Mouse (Mus musculus): Measurements from ENCODE around the gene Haghl. TPM values are rescaled to one million over a fixed set of nuclear protein-coding genes. Genes with fewer than 3 reads are reported as not detected.

The Haghl gene
- polyA plus RNA-seq, 2 experiments: 5.8 to 7.6 TPM

DNA sequence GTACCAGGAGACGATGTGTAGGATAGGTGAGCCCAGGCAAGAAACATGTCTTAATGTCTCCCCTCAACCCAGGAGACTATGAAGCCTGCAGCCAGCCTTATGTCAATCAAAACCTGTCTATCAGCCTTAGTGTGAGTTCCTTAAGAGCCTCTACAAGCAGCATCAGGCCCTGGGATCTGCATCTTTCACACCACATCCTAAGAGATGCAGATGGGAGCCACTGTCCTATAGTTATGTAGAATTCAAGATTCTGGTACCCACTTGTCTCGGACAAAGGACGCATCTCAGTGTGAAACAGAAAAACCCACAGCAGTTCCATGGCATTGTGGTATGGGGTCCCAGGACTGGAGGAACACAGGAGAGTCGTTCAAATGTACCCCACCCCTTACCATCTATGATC is 30.4 kb downstream of the Haghl start:
- no peak for TF ChIP-seq CTCF (IDR thresholded peaks at IDR 0.05; ENCODE audit: low read depth)
- Histone ChIP-seq H3K4me2 (ENCODE audit: low read depth) (no peak overlapping the region), H3K36me3 (replicated peaks; ENCODE audit: control insufficient read depth, insufficient read depth, low read depth) (no peaks in the 10 kb centered on the region), H3K9me3 (ENCODE audit: control insufficient read depth, low read length) (no peaks in the 10 kb centered on the region), H3K4me1 (replicated peaks; ENCODE audit: control insufficient read depth in 2 of 2, insufficient read depth in 2 of 2, low read length in 1 of 2) (no peaks in the 10 kb centered on the region), H3K4me3 (ENCODE audit: insufficient read depth in 1 of 2, low read depth in 2 of 2, low read length in 2 of 2) (no peak overlapping the region), H3K9ac (replicated peaks) (no peak overlapping the region), H3K27ac (no peak overlapping the region), H3K27me3 (ENCODE audit: control insufficient read depth, insufficient read depth, low read length) (no peaks in the 10 kb centered on the region)
- DNase-seq (ENCODE audit: low read depth in 3 of 3, low spot score in 3 of 3) (no peak), ATAC-seq (ENCODE audit: insufficient read depth) (no peak)
- WGBS (ENCODE audit: insufficient replicate concordance): 56% methylated on average over 4 of the region's 4 CpGs

DNA sequence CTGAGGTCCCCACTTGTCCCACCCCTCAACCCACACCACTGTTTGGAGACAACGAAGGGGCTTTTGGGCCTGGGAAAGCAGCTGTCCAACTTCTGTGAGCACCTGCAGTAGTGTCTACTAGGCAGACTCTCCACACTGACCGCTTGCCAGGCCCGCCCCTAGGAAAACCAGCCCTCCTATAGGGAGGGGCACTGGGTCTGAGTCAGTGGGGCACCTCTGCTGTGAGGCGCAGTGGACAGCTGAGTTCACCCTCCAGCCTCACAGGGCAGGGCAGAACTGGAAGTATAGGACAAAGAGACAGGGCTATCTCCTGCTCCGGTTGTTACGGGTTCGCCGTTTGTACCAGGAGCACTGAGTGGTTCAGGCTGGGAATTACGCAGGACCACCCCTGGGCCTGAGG is 31.2 kb downstream of the Haghl start, which contains the start of gene Msln:
TSS of gene Msln (minus strand) at position 138 of the 400 bp plus-strand sequence.
- H3K27me3 ChIP-seq (ENCODE audit: control insufficient read depth, insufficient read depth, low read length): no peaks in the 10 kb centered on the region
- no peak within 1 kb of the TSS for H3K9ac ChIP-seq (replicated peaks)
- no peaks in the 10 kb centered on the region for H3K36me3 ChIP-seq (replicated peaks; ENCODE audit: control insufficient read depth, insufficient read depth, low read depth)
- no peak for DNase-seq (ENCODE audit: low read depth in 3 of 3, low spot score in 3 of 3)
- WGBS (ENCODE audit: insufficient replicate concordance): 78% methylated on average over 9 of the region's 9 CpGs
- TF ChIP-seq CTCF (IDR thresholded peaks at IDR 0.05; ENCODE audit: low read depth): no peak
- no peak for TF ChIP-seq EP300 (IDR thresholded peaks at IDR 0.05; ENCODE audit: low read depth)
- no peaks in the 10 kb centered on the region for H3K9me3 ChIP-seq (ENCODE audit: control insufficient read depth, low read length)
- ATAC-seq (ENCODE audit: insufficient read depth): no peak
- H3K27ac ChIP-seq: no peak within 1 kb of the TSS
- H3K4me1 ChIP-seq (replicated peaks; ENCODE audit: control insufficient read depth in 2 of 2, insufficient read depth in 2 of 2, low read length in 1 of 2): no peaks in the 10 kb centered on the region
- H3K4me3 ChIP-seq (ENCODE audit: insufficient read depth in 1 of 2, low read depth in 2 of 2, low read length in 2 of 2): no peak within 1 kb of the TSS
- no peak within 1 kb of the TSS for H3K4me2 ChIP-seq (ENCODE audit: low read depth)

DNA sequence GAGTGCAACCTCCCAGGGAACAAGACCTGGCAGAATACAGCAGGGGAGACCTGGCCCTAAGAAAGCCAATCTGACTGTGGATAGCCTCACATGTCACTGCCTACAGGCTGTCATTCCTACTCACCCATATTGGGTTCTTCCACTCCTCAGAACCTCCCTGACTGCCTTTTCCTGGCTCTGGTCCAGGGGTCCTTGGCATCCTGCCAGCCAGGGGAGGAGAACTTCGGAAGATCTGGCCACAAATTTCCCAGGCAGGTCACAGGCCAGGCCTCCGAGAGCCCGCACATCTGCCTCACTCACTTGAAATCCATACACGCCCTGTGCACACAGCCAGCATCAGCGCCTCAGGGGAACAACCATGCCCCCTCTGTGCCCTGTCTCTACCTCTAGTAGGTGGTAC is 34.0 kb downstream of the Haghl start:
- Histone ChIP-seq H3K27me3 (ENCODE audit: control insufficient read depth, insufficient read depth, low read length) (no peaks in the 10 kb centered on the region), H3K36me3 (replicated peaks; ENCODE audit: control insufficient read depth, insufficient read depth, low read depth) (no peaks in the 10 kb centered on the region), H3K9me3 (ENCODE audit: control insufficient read depth, low read length) (no peaks in the 10 kb centered on the region), H3K4me1 (replicated peaks; ENCODE audit: control insufficient read depth in 2 of 2, insufficient read depth in 2 of 2, low read length in 1 of 2) (no peaks in the 10 kb centered on the region), H3K4me2 (ENCODE audit: low read depth) (no peak overlapping the region), H3K4me3 (ENCODE audit: insufficient read depth in 1 of 2, low read depth in 2 of 2, low read length in 2 of 2) (no peak overlapping the region), H3K9ac (replicated peaks) (no peak overlapping the region), H3K27ac (no peak overlapping the region)
- 53% methylated on average over 5 of the region's 5 CpGs for WGBS (ENCODE audit: insufficient replicate concordance)
- DNase-seq (ENCODE audit: low read depth in 3 of 3, low spot score in 3 of 3) (no peak), ATAC-seq (ENCODE audit: insufficient read depth) (no peak)
- no peak for TF ChIP-seq EP300 (IDR thresholded peaks at IDR 0.05; ENCODE audit: low read depth)
- TF ChIP-seq CTCF (IDR thresholded peaks at IDR 0.05; ENCODE audit: low read depth): no peak

DNA sequence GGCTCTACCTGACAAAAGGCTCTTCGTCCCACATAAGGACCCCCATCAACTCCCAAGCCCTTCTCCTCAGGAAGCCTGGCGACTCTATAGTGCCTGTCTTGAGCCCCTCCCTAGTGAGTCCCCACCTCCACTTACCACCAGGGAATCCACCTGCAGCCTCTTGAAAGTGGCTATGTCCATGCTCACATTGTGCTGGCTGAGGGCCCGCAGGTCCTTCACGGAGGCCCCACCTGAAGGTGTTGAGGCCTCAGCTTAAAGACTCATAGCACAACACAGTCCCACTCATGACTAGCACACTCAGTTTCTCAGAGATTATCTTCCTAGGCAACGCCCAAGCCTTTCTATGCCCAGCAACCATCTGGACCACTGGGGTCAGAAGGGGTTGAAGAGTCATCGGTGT is 36.2 kb downstream of the Haghl start:
- Histone ChIP-seq H3K9ac (replicated peaks) (no peak overlapping the region), H3K4me1 (replicated peaks; ENCODE audit: control insufficient read depth in 2 of 2, insufficient read depth in 2 of 2, low read length in 1 of 2) (no peaks in the 10 kb centered on the region), H3K4me3 (ENCODE audit: insufficient read depth in 1 of 2, low read depth in 2 of 2, low read length in 2 of 2) (no peak overlapping the region), H3K4me2 (ENCODE audit: low read depth) (no peak overlapping the region), H3K36me3 (replicated peaks; ENCODE audit: control insufficient read depth, insufficient read depth, low read depth) (no peaks in the 10 kb centered on the region), H3K9me3 (ENCODE audit: control insufficient read depth, low read length) (no peaks in the 10 kb centered on the region), H3K27ac (no peak overlapping the region), H3K27me3 (ENCODE audit: control insufficient read depth, insufficient read depth, low read length) (no peaks in the 10 kb centered on the region)
- WGBS (ENCODE audit: insufficient replicate concordance): 54% methylated on average over 6 of the region's 6 CpGs
- no peak for DNase-seq (ENCODE audit: low read depth in 3 of 3, low spot score in 3 of 3)
- TF ChIP-seq EP300 (IDR thresholded peaks at IDR 0.05; ENCODE audit: low read depth): no peak
- no peak for TF ChIP-seq CTCF (IDR thresholded peaks at IDR 0.05; ENCODE audit: low read depth)
- no peak for ATAC-seq (ENCODE audit: insufficient read depth)

DNA sequence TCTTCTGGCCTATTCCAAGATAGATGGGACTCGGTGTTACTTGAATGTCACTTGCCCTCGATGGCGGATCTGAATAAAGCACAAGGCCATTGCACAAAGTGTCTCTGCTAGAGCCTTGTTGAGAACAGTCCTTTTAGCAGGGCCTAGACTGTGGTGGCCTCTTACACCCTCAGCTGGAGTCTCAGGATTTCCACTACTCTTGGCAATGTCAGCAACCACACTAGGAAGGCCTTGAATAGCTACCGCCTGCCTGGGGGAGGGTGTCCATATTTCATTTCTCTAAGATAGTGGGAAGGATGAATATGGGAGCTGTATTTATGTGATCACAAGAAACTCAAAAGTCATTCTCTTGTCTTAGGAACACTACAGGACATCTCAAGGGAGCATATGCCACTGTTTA is 37.2 kb downstream of the Haghl start:
- Histone ChIP-seq H3K9me3 (ENCODE audit: control insufficient read depth, low read length) (no peaks in the 10 kb centered on the region), H3K4me3 (ENCODE audit: insufficient read depth in 1 of 2, low read depth in 2 of 2, low read length in 2 of 2) (no peak overlapping the region), H3K36me3 (replicated peaks; ENCODE audit: control insufficient read depth, insufficient read depth, low read depth) (no peaks in the 10 kb centered on the region), H3K27ac (no peak overlapping the region), H3K27me3 (ENCODE audit: control insufficient read depth, insufficient read depth, low read length) (no peaks in the 10 kb centered on the region), H3K9ac (replicated peaks) (no peak overlapping the region), H3K4me2 (ENCODE audit: low read depth) (no peak overlapping the region), H3K4me1 (replicated peaks; ENCODE audit: control insufficient read depth in 2 of 2, insufficient read depth in 2 of 2, low read length in 1 of 2) (no peaks in the 10 kb centered on the region)
- TF ChIP-seq CTCF (IDR thresholded peaks at IDR 0.05; ENCODE audit: low read depth) (no peak), EP300 (IDR thresholded peaks at IDR 0.05; ENCODE audit: low read depth) (no peak)
- ATAC-seq (ENCODE audit: insufficient read depth) (no peak), DNase-seq (ENCODE audit: low read depth in 3 of 3, low spot score in 3 of 3) (no peak)
- 66% methylated on average over 4 of the region's 4 CpGs for WGBS (ENCODE audit: insufficient replicate concordance)

All from liver, embryonic 14.5 days (tissue).